Mouse (Mus musculus) neural tube, embryonic 10.5 days (tissue): ENCODE data around the gene Slc50a1.

ENCODE experiments used
- DNase-seq: peaks from one replicate; pipeline ENCODE4 v3.0.0-alpha.2; 2017; ENCODE audit warnings: low spot score; ENCODE audit errors: extremely low spot score

The Slc50a1 gene

DNA sequence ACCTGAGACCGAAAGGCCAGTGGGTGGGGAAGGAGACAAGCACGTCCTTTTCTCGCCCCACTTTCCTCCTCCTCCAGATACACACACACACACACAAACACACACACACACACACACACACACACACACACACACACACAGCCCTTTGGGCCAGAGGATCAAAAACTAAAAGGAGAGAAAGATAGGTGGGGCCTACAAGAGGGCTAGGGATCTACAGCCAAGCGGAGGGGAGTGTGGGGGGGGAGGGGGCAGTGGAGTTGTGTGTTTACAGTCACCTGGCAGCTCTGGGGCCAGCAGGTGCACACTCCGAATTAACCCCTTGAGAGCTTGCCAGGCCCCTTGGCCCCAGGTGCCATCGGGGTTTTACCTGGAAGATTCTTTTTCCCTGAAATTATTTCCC lies 37.8 kb downstream of the Slc50a1 start:
- DNase-seq, result no peak

DNA sequence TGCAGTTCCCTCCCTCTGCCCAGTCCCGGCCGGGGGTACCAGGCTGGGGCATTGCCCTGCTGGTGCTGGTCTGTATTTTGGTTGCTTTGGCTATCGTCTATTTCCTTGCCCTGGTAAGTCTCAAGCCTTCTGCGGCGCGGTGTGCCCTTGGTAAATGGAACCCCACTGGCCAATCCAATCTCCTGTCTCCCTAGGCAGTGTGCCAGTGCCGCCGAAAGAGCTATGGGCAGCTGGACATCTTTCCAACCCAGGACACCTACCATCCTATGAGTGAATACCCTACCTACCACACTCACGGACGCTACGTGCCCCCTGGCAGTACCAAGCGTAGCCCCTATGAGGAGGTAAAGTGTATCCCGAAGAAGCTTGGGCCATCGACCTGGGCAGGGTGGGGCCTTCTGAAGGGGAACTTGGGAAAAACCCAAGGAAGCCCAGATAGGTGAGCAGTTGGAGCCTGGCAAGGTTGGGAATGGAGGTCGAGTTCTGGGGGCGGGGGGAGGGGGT lies 38.5 kb downstream of the Slc50a1 start:
- DNase-seq, result no peak

- DNase-seq, result no peak
Observed at GRCm38 (mm10) chr3:89231345-89231744, 39.0 kb downstream of the Slc50a1 start.

- DNase-seq, result no peak
Observed at GRCm38 (mm10) chr3:89230561-89230960, 39.8 kb downstream of the Slc50a1 start.

DNA sequence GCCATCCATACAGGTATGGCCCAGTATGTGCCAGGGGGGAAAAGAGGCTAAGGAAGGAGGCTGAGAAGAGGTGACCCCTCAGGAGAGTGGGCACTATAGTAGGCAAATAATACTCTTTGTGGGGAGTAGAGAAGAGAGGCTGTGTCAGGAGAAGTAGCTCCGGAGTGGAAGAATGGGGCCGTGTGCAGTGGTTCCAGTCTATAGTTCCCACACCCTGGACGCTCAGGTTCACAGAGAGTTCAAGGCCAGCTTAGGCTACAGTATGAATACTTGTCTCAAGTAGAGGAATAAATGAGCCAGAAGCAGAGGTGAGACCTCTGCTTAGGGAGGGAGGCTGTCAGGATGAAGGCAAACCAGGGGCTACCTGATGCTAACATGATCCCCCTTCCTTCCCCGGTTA lies 41.1 kb downstream of the Slc50a1 start:
- DNase-seq, result no peak

GRCm38 (mm10) chr3:89228836-89229235 lies 41.5 kb downstream of the Slc50a1 start, which contains the start of gene Muc1:
Muc1 (plus strand) TSS chr3:89229057.
- no peak for DNase-seq

DNA sequence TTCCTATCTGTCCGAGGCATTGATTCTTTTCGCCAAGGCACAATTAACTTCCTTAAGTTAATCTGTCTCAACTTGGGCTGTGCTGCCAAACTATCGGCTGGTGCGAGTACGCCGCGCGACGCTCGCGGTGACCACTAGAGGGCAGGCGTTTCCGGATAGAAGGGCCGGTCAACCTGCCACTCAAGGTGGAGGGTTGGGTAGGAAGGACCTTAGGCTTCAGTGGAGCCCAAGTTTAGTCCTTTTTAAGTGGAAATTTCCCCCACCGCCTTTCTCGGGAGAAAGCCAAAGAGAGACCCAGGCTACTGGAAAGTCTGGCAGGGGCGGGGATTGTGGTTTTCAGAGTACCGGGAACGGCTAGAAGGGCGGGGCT lies 42.2 kb downstream of the Slc50a1 start:
- DNase-seq, result peak; percentile 90

- DNase-seq, result peak; percentile 97
Observed at GRCm38 (mm10) chr3:89227307-89228179, 42.8 kb downstream of the Slc50a1 start.

GRCm38 (mm10) chr3:89226900-89227299 lies 43.5 kb downstream of the Slc50a1 start, which contains the start of gene Mtx1:
Mtx1 (minus strand) TSS chr3:89227088.
- no peak for DNase-seq

DNA sequence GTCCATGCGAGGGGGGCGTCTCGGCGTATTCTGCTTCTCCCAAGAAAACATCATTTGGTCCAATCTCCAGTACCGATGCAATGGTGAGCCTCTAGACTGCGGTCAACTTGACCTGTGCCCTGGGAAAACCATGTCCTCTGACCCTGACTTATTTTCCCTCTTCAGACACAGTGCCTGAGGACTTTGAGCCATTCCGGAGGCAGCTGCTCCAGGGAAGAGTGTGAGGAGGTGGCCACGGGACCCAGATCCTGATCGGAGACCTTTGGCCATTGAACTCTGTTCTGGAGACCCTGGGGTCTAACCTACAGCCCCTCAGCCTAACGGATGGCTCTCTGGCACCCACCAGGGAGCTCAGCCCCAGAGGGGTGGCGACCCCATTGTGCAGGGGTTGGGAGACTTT lies 44.0 kb downstream of the Slc50a1 start:
- DNase-seq, result peak; percentile 52

DNA sequence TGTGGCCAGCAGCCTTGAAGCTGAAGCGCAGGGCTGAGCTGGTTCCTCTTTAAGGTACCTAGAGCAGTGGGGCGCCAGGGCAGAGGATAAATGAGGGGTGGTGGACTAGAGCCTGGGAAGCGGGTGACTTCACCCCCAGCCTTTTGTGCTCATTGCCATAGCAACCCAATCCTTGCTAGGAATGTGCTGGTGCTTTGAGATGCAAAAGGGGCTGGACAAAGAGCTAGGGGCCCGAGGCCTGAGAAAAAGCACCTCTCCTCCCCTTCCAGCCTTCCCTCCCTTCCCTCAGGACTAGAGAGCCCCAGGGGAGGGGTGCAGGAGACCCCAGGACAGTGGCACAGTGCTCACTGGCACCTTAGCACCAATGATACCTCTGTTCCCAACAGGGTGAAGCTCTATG lies 44.5 kb downstream of the Slc50a1 start:
- DNase-seq, result peak; percentile 68

DNA sequence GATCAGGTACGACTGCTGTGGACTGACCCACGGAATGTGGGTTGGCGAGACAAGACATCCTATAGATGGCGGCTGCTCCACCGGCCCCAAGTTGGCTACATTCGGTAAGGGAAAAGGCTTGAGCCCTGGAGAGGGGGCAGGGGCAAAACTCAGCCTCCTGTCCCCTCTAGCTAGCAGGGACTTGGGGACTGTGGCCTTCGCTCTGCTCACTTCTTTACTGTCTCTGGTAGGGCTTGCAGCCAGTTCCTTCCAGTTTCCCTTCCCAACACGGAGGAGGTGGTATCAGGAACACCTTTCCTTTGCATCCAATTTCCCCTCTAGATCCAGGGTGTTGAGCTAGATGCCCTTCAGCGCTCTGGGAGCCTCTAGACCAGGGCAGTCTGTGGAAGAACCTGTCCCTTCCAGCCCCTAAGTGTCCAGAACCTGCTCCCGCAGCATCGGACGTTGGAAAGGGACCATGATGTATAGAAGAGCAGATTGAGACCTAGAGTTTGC lies 45.0 kb downstream of the Slc50a1 start:
- DNase-seq, result no peak

DNA sequence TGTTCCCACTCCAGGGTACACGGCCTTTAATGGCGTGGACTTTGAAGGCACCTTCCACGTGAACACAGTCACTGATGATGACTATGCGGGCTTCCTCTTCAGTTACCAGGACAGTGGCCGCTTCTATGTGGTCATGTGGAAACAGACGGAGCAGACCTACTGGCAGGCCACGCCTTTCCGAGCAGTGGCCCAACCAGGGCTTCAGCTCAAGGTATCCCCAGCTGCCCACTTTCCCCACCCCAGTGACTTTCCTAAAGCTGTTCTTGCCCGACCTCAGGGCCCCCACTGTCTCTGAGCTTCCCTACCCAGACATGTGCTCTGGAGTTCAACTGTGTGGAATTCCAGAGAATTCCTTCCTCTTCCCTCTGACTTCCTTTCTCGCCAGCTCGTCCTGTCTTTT lies 45.6 kb downstream of the Slc50a1 start:
- DNase-seq, result no peak

DNA sequence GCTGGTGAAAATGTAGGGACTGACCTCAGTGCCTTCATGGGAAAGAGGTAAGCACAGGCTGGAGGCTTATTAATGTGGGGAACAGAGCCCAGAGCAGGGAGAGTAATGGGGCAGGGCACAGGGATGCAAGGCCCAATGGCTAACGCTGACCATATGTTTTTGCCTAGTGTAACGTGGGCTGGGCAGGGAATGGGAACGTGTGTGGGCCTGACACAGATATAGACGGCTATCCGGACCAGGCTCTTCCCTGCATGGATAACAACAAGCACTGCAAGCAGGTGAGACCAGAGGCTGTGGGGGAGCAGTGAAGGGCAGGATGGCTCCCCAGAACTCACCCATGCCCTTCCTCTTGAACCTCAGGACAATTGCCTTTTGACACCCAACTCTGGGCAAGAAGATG lies 49.2 kb downstream of the Slc50a1 start:
- no peak for DNase-seq

DNA sequence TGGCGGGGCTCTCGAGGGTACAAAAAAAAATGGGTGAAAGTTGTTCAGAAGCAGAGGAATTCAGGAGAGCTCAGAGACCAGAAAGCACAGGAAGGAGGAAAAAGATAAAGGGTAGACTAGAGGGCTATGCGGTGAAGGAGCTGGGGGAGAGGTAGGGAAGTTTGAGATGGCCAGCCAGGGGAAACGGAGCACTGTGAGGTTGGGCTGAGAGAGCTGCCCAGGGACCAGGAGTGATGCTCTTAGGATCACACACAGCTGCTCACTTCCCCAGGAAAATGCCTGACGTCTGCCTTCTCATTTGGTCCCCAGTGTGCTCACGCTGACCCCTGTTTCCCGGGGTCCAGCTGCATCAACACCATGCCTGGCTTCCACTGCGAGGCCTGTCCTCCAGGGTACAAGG lies 50.8 kb downstream of the Slc50a1 start:
- DNase-seq, result no peak

DNA sequence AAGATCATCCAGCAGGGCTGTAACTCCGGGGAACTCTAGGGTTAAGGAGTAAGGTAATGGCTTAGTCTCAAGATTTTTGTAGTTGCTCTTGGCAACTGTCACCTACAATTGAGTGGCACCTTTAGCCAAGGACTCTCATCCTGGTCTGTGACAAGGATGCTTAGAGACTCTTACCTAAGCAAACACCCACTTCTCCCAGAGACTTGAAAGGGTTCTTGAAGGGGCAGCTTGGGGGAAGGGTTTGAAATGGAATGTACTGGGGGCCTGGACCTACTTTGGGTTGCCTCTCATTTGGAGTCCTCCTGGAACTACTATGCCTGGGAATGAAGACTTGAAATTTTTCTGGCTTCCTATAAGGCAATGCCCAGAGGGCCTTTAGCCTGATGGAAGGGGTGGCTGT lies 52.1 kb downstream of the Slc50a1 start:
- no peak for DNase-seq
